Mouse (Mus musculus): ENCODE results near the gene Nrarp. TPM values are rescaled to one million over a fixed set of nuclear protein-coding genes. Genes with fewer than 3 reads are reported as not detected.
A peak's percentile ranks its signal among the peaks of the same experiment; 100 is the strongest.

The Nrarp gene
- polyA plus RNA-seq, 1 experiment from 2014 or later, result 37.4 TPM

DNA sequence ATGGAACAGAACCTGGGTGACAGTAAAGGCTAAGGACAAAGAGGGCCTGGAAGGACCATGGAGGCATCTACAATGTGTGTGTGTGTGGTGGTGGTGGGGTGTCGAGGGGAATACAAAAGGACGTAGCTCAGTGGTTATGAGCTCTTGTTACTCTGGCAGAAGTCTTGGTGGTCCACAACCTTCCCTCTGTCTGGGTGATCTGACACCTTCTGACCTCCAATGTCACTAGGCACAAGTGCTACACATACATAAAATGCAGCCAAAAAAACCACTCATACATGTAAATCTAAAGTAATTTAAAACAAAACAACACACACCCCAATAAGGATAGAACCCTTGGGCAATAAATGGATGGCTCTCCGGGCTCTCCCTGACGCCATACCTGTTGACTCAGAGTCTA lies 46.8 kb downstream of the Nrarp start:
- 0 out of 2 replicates have a peak overlapping the region, but pooled peaks have one; percentile 32 for H3K27ac ChIP-seq
- H3K4me1 ChIP-seq, result peaks cover 37% of the 10 kb centered on the region
- H3K27me3 ChIP-seq (ENCODE audit: poor library complexity, severe bottlenecking), result peaks cover 14% of the 10 kb centered on the region
- H3K9me3 ChIP-seq, result no peaks in the 10 kb centered on the region
- WGBS, result 94% methylated on average over 4 of the region's 4 CpGs
- no peak overlapping the region for H3K4me3 ChIP-seq
- DNase-seq (ENCODE audit: extremely low spot score, low spot score), result no peak
- peaks cover 13% of the 10 kb centered on the region for H3K36me3 ChIP-seq (replicated peaks)

DNA sequence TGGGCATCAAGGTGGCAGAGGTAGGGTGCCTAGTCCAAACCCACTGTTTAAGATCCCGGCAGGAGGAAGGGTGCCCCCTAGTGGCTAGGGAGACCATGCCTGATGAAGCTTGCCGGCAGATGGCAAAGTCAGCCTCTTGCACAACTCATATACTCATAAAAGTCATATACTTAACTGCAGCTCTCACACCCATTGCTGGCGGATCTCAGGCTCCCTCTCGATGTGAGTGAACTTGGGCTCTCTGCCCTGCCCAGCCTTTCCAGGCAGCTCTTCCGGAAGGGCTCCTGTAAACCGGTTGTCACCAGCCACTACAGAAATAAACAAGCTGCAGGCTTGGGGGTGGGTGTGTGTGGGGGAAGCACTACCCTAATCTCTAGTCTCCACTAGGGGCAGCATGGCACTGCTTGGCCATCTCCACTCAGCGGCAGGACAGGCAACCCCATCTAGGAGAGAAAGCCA lies 47.9 kb downstream of the Nrarp start:
- 0% methylated on average over 7 of the region's 7 CpGs for WGBS
- peak overlapping the region; percentile 80 for H3K27ac ChIP-seq
- peaks cover 3% of the 10 kb centered on the region for H3K36me3 ChIP-seq (replicated peaks)
- peak; percentile 81 for DNase-seq (ENCODE audit: extremely low spot score, low spot score)
- H3K27me3 ChIP-seq (ENCODE audit: poor library complexity, severe bottlenecking), result peaks cover 14% of the 10 kb centered on the region
- H3K4me1 ChIP-seq, result peaks cover 30% of the 10 kb centered on the region
- H3K4me3 ChIP-seq, result peak overlapping the region; percentile 38
- no peaks in the 10 kb centered on the region for H3K9me3 ChIP-seq

DNA sequence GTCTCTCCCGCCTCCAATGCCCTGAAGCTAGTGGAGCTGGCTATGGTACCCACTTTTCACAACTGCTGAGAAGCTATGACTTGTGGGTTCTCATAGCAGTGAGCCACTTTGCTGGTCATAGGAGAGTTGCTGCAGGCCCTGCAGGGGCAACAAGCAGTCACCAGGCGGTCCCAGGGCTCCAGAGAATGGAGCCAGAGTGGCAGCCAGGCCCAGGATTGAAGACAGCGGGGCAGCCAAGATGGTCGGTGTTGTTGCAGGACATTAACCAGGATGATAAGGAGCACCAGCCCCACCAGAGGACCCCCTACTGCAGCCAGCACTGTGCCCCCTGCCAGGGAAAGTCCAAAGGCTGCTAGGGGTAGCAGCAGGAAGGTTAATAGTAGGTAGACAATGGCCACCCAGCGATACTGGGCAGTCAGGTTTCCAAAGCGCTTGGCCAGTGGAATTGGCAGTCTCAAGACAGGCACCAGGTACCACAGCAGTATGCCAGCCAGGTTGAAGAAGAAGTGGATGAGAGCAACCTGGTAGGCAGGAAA lies 48.5 kb downstream of the Nrarp start:
- peak overlapping the region; percentile 80 for H3K27ac ChIP-seq
- H3K9me3 ChIP-seq, result no peaks in the 10 kb centered on the region
- no peak for DNase-seq (ENCODE audit: extremely low spot score, low spot score)
- WGBS, result 66% methylated on average over 6 of the region's 6 CpGs
- H3K4me3 ChIP-seq, result peak overlapping the region; percentile 38
- peaks cover 14% of the 10 kb centered on the region for H3K27me3 ChIP-seq (ENCODE audit: poor library complexity, severe bottlenecking)
- peaks cover 26% of the 10 kb centered on the region for H3K4me1 ChIP-seq
- no peaks in the 10 kb centered on the region for H3K36me3 ChIP-seq (replicated peaks)

DNA sequence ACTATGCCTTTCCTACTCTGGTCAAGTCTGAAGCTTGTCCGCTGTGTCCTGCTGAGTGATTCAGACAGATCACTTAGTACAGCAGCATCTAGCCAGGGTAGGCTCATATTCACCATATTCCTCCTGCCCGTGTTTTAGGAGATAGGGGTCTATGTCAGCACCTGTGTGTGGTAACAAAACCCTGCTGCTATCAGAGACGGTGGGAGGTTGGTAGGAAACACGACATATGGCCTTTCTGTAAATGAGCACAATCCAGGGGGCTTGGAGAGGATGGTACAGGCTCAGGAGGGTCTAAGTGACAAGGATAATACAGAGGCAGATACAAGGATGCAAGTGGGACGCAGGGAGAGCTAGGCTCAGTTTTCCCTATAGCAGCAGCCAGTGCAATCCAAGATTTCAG lies 49.0 kb downstream of the Nrarp start:
- WGBS, result 85% methylated on average over 5 of the region's 5 CpGs
- no peaks in the 10 kb centered on the region for H3K36me3 ChIP-seq (replicated peaks)
- H3K27ac ChIP-seq, result no peak overlapping the region

DNA sequence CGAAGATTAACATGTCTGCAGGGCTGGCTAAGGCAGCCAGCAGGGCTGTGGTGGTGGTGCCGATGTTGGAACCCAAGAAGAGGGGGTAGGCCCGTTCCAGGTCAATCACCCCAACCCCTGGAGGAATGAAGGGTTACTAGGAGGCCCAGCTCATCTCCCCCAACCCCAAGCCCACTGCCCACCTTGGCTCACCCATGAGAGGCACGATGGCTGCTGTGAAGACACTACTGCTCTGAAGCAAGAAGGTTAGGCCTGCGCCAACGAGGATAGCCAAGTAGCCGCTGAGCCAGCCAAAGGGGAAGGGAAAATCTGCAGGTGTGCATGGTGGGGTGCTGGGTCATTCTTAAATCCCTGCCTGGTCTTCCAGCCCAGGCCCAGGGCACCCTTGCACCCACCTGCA lies 50.0 kb downstream of the Nrarp start:
- Histone ChIP-seq H3K4me3 (no peak overlapping the region), H3K4me1 (peaks cover 21% of the 10 kb centered on the region), H3K36me3 (replicated peaks) (no peaks in the 10 kb centered on the region), H3K9me3 (no peaks in the 10 kb centered on the region), H3K27ac (no peak overlapping the region), H3K27me3 (ENCODE audit: poor library complexity, severe bottlenecking) (peaks cover 14% of the 10 kb centered on the region)
- 89% methylated on average over 7 of the region's 7 CpGs for WGBS
- no peak for DNase-seq (ENCODE audit: extremely low spot score, low spot score)

More for the DNA sequence above, 49.0 kb downstream of the Nrarp start:
- Histone ChIP-seq H3K9me3 (no peaks in the 10 kb centered on the region), H3K4me1 (peaks cover 26% of the 10 kb centered on the region), H3K4me3 (no peak overlapping the region), H3K27me3 (ENCODE audit: poor library complexity, severe bottlenecking) (peaks cover 14% of the 10 kb centered on the region)
- no peak for DNase-seq (ENCODE audit: extremely low spot score, low spot score)

DNA sequence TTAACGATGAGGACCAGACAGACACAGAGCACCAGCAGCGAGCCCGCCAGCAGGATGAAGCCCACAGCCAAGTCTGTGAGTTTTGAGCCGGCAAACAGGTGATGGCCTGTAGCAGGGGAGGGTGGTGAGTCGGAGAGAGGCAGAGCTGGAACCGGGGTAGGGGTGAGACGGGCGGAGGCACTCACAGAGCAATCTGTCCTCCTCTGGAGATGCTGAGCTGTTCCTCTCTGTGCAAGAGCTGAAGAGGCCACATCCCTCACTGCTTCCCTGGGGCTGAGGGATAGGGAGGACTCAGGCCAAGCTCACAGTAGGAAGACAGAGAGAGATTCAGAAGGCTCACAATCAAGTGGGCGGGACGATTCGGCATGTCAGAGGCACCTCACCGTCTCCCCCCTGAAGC lies 50.5 kb downstream of the Nrarp start:
- 63% methylated on average over 12 of the region's 12 CpGs for WGBS
- H3K36me3 ChIP-seq (replicated peaks), result no peaks in the 10 kb centered on the region
- no peak overlapping the region for H3K27ac ChIP-seq
- no peaks in the 10 kb centered on the region for H3K9me3 ChIP-seq
- peaks cover 16% of the 10 kb centered on the region for H3K27me3 ChIP-seq (ENCODE audit: poor library complexity, severe bottlenecking)
- peaks cover 17% of the 10 kb centered on the region for H3K4me1 ChIP-seq
- no peak for DNase-seq (ENCODE audit: extremely low spot score, low spot score)
- H3K4me3 ChIP-seq, result no peak overlapping the region

Other genes starting within 250 kb of the Nrarp start
- 17.8 and 19.1 TPM in 2 replicates for gene Arrdc1, start 245.5 kb upstream of the Nrarp start, polyA plus RNA-seq (2016; fragmentation: Nextera tagmentation; extraction: Ambion mirVana)
- gene Zmynd19, start 231.0 kb upstream of the Nrarp start, polyA plus RNA-seq (2016; fragmentation: Nextera tagmentation; extraction: Ambion mirVana), result 23.7 and 24.2 TPM in 2 replicates
- gene Dph7, start 218.4 kb upstream of the Nrarp start, polyA plus RNA-seq (2016; fragmentation: Nextera tagmentation; extraction: Ambion mirVana), result 35.1 and 35.2 TPM in 2 replicates
- gene Mrpl41, start 205.7 kb upstream of the Nrarp start, polyA plus RNA-seq (2016; fragmentation: Nextera tagmentation; extraction: Ambion mirVana), result 121 and 124 TPM in 2 replicates
- gene Pnpla7, start 204.7 kb upstream of the Nrarp start, polyA plus RNA-seq (2016; fragmentation: Nextera tagmentation; extraction: Ambion mirVana), result 4.5 and 5.3 TPM in 2 replicates
- 62.7 and 64.7 TPM in 2 replicates for gene Nsmf, start 126.4 kb upstream of the Nrarp start, polyA plus RNA-seq (2016; fragmentation: Nextera tagmentation; extraction: Ambion mirVana)
- not detected in 2 replicates for gene Entpd8, start 100.5 kb upstream of the Nrarp start, polyA plus RNA-seq (2016; fragmentation: Nextera tagmentation; extraction: Ambion mirVana)
- gene Noxa1, start 85.6 kb upstream of the Nrarp start, polyA plus RNA-seq (2016; fragmentation: Nextera tagmentation; extraction: Ambion mirVana), result 0.26 and 0.29 TPM in 2 replicates
- 1.3 and 1.5 TPM in 2 replicates for gene Tor4a, start 16.1 kb downstream of the Nrarp start, polyA plus RNA-seq (2016; fragmentation: Nextera tagmentation; extraction: Ambion mirVana)
- gene Nelfb, start 30.7 kb downstream of the Nrarp start, polyA plus RNA-seq (2016; fragmentation: Nextera tagmentation; extraction: Ambion mirVana), result 128 and 130 TPM in 2 replicates
- not detected in 2 replicates for gene Stpg3, start 33.9 kb downstream of the Nrarp start, polyA plus RNA-seq (2016; fragmentation: Nextera tagmentation; extraction: Ambion mirVana)
- gene Fam166a, start 38.0 kb downstream of the Nrarp start, polyA plus RNA-seq (2016; fragmentation: Nextera tagmentation; extraction: Ambion mirVana), result 0.67 and 0.80 TPM in 2 replicates
- gene Tubb4b, start 43.9 kb downstream of the Nrarp start, polyA plus RNA-seq (2016; fragmentation: Nextera tagmentation; extraction: Ambion mirVana), result 736 and 780 TPM in 2 replicates
- gene Slc34a3, start 53.6 kb downstream of the Nrarp start, polyA plus RNA-seq (2016; fragmentation: Nextera tagmentation; extraction: Ambion mirVana), result not detected in 2 replicates
- gene Rnf224, start 56.0 kb downstream of the Nrarp start, polyA plus RNA-seq (2016; fragmentation: Nextera tagmentation; extraction: Ambion mirVana), result not detected in 2 replicates
- 23.3 and 26.5 TPM in 2 replicates for gene Rnf208, start 61.5 kb downstream of the Nrarp start, polyA plus RNA-seq (2016; fragmentation: Nextera tagmentation; extraction: Ambion mirVana)
- 0.18 and 0.22 TPM in 2 replicates for gene Cysrt1, start 61.7 kb downstream of the Nrarp start, polyA plus RNA-seq (2016; fragmentation: Nextera tagmentation; extraction: Ambion mirVana)
- gene AL732309.1, start 66.1 kb downstream of the Nrarp start, polyA plus RNA-seq (2016; fragmentation: Nextera tagmentation; extraction: Ambion mirVana), result 6.9 and 7.0 TPM in 2 replicates
- 15.9 and 17.9 TPM in 2 replicates for gene Tmem203, start 74.7 kb downstream of the Nrarp start, polyA plus RNA-seq (2016; fragmentation: Nextera tagmentation; extraction: Ambion mirVana)
- gene Tprn, start 81.9 kb downstream of the Nrarp start, polyA plus RNA-seq (2016; fragmentation: Nextera tagmentation; extraction: Ambion mirVana), result 6.5 and 8.3 TPM in 2 replicates
- gene Ssna1, start 91.7 kb downstream of the Nrarp start, polyA plus RNA-seq (2016; fragmentation: Nextera tagmentation; extraction: Ambion mirVana), result 231 and 247 TPM in 2 replicates
- gene Anapc2, start 91.7 kb downstream of the Nrarp start, polyA plus RNA-seq (2016; fragmentation: Nextera tagmentation; extraction: Ambion mirVana), result 136 and 142 TPM in 2 replicates
- not detected in 2 replicates for gene Tmem210, start 107.4 kb downstream of the Nrarp start, polyA plus RNA-seq (2016; fragmentation: Nextera tagmentation; extraction: Ambion mirVana)
- not detected in 2 replicates for gene Lrrc26, start 109.2 kb downstream of the Nrarp start, polyA plus RNA-seq (2016; fragmentation: Nextera tagmentation; extraction: Ambion mirVana)
- 0.87 and 1.3 TPM in 2 replicates for gene Grin1, start 138.4 kb downstream of the Nrarp start, polyA plus RNA-seq (2016; fragmentation: Nextera tagmentation; extraction: Ambion mirVana)
- gene Man1b1, start 151.6 kb downstream of the Nrarp start, polyA plus RNA-seq (2016; fragmentation: Nextera tagmentation; extraction: Ambion mirVana), result 53.5 and 58.9 TPM in 2 replicates
- 17.6 and 21.8 TPM in 2 replicates for gene Dpp7, start 175.6 kb downstream of the Nrarp start, polyA plus RNA-seq (2016; fragmentation: Nextera tagmentation; extraction: Ambion mirVana)
- gene Uap1l1, start 184.9 kb downstream of the Nrarp start, polyA plus RNA-seq (2016; fragmentation: Nextera tagmentation; extraction: Ambion mirVana), result 7.3 and 7.9 TPM in 2 replicates
- 93.7 and 96.1 TPM in 2 replicates for gene Sapcd2, start 191.6 kb downstream of the Nrarp start, polyA plus RNA-seq (2016; fragmentation: Nextera tagmentation; extraction: Ambion mirVana)
- gene Entpd2, start 215.1 kb downstream of the Nrarp start, polyA plus RNA-seq (2016; fragmentation: Nextera tagmentation; extraction: Ambion mirVana), result 0.11 TPM in 1 of 2 replicates, not detected in the other
- gene Npdc1, start 218.6 kb downstream of the Nrarp start, polyA plus RNA-seq (2016; fragmentation: Nextera tagmentation; extraction: Ambion mirVana), result 53.4 and 62.2 TPM in 2 replicates
- gene Fut7, start 242.5 kb downstream of the Nrarp start, polyA plus RNA-seq (2016; fragmentation: Nextera tagmentation; extraction: Ambion mirVana), result not detected in 2 replicates
- gene Abca2, start 247.9 kb downstream of the Nrarp start, polyA plus RNA-seq (2016; fragmentation: Nextera tagmentation; extraction: Ambion mirVana), result 8.8 and 9.0 TPM in 2 replicates

Data from forebrain, embryonic 10.5 days (tissue).